Mouse (Mus musculus) G1E (cell line): Measurements from ENCODE around the gene Adprh.

Experiments used
- CTCF ChIP-seq: IDR thresholded peaks from 2 replicates; pipeline ENCODE4 v1.5.1; 2012; ENCODE audit warnings: low read depth, low read length, inconsistent platforms, mixed read lengths
- POLR2AphosphoS5 ChIP-seq: IDR thresholded peaks from 2 replicates; pipeline ENCODE4 v1.6.1; 2012; ENCODE audit warnings: low read depth, low read length, inconsistent platforms; ENCODE audit not compliant: insufficient replicate concordance
- TAL1 ChIP-seq: conservative IDR thresholded peaks from 2 replicates; pipeline ENCODE4 v1.6.1; 2012; ENCODE audit warnings: low read depth, low read length, inconsistent platforms, mixed read lengths

DNA sequence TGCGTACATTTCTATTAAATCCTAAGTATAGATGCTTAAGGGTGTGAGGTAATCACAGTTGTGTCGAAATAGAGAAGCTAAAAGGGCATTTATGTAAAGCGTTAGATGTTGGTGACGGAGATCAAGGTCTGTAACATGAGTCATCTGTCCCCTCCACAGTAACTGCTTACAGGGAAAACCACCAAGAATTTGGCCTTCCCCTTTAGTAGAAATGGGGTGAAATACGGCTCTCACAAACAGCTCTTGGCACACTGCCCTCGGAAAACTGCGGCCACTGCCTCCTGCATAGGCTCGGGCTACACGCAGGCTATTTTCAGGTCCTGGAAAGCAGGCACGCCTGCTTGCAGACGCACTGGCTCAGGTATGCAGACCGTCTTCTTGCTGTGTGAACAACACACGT, 56.3 kb downstream of the Adprh start:
- TF ChIP-seq CTCF (no peak), POLR2AphosphoS5 (no peak), TAL1 (no peak)
